Comparison of ENCODE assay signal across 18 mouse cellular contexts in genomic region chr17:45347951-45348350, GRCm38 (mm10).
"Had no signal": no experiment of that assay in that cellular context is flagged by ENCODE, and none has a peak within 500 bp of the region (broad histone marks: within the 10 kb centered on the region; RNA-seq: fewer than 3 reads in every experiment).

No protein-coding gene starts in this region.

- DNase-seq: cerebellum, adult 2 months; cerebellum, adult 8-10 months; cerebellum, adult 9-10 months; cerebellum, adult 9-11 months; cerebellum, postnatal 10 days; cerebellum, postnatal 14 days; cerebellum, postnatal 25 days; cerebellum, postnatal 36 days; embryo, embryonic 11 days; forebrain, postnatal 0 days; gastrocnemius, adult 2 months; gastrocnemius, postnatal 10 days; gastrocnemius, postnatal 14 days; gastrocnemius, postnatal 25 days; gastrocnemius, postnatal 36 days; heart, adult 11 months; heart, adult 18-20 months; heart, adult 2 months had no signal
